Mouse (Mus musculus) lung, postnatal 0 days (tissue): ENCODE results near the gene Tanc1.

Experiments used
- CTCF ChIP-seq: IDR thresholded peaks from 2 replicates; pipeline ENCODE4 v1.5.1; 2016; ENCODE audit warnings: antibody characterized with exemption, mild to moderate bottlenecking
- EP300 ChIP-seq: IDR thresholded peaks from 2 replicates; pipeline ENCODE4 v1.6.1; 2016; ENCODE audit warnings: antibody characterized with exemption, mild to moderate bottlenecking, control low read depth

GRCm38 (mm10) chr2:59684864-59685605 lies 73.2 kb downstream of the Tanc1 start:
- TF ChIP-seq CTCF, result no peak
- TF ChIP-seq EP300, result no peak
